Mouse (Mus musculus) right cerebral cortex, adult 18-20 months (tissue): ENCODE data around the gene Bnc1.

Experiments
- DNase-seq: peaks from one replicate; pipeline ENCODE4 v3.0.0; 2022; ENCODE audit warnings: mixed read lengths

Bnc1 gene

DNA sequence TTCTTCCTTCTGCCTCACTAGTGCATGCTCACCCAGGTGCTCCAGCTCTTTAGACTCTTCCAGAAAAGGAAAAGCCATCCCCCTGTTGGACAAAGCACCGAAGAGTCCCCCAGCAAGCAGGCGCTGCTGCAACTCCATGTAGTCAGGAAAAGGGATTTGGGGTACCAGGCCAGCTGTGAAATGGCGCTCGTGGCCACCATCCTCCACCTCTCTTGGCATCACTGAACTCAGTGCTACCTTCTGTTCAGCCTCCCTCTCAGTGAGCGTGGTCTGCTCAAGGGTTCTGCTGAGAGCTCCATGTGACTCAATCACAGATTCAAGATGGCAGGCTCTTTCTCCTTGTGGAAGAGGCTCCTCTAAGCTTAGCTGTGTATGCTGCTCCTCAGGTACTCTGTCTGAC lies 18.8 kb downstream of the Bnc1 start:
- DNase-seq = no peak

DNA sequence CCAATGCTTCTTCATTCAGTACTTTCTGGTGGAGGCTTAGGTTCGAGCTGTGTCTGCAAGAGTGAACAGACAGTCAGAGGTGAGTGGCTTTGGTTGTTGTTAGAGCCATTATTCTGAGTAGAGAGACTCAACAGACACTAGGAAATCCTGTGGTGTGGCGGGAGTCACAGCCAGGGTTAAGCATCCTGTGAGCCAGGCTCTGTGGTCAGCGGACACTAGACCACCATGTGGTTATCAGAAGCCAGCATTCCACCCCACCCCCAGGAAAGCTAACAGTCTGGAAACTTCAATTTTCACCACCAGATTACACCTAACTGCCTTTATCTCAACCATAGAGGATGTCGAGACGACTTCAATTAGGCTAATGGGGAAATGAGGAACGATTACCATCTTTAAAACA lies 23.1 kb downstream of the Bnc1 start:
- DNase-seq = no peak

GRCm38 (mm10) chr7:81968451-81968850 lies 23.6 kb downstream of the Bnc1 start:
- DNase-seq = no peak

DNA sequence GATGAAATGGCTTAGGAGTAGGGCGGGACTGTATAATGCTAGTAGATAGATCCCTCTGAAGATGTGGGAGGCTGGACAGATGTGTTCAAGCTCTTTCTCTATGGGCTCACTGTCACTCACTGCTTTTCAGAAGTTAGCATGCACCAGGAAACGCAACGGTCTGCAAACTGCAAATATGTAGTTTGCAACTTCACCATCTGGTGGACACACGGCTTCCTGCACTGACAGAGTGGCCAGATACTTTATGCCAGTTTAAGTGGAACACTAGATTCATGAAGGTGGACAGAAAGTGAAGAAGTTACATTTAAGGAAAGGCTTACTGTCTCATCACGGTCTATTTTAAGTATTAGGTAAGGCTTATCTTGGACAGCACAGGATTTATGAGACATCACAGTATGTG lies 25.9 kb downstream of the Bnc1 start:
- DNase-seq = no peak

GRCm38 (mm10) chr7:81959704-81960103 lies 32.4 kb downstream of the Bnc1 start:
- DNase-seq = peak; percentile 39

GRCm38 (mm10) chr7:81954208-81954846 lies 37.8 kb downstream of the Bnc1 start:
- peak; percentile 31 for DNase-seq

GRCm38 (mm10) chr7:81950499-81950898 lies 41.6 kb downstream of the Bnc1 start:
- DNase-seq = peak; percentile 61

- DNase-seq = no peak
These were observed 46.7 kb downstream of the Bnc1 start for GRCm38 (mm10) chr7:81945398-81945797.

- DNase-seq = no peak
These were observed 57.3 kb downstream of the Bnc1 start for GRCm38 (mm10) chr7:81934806-81935205.

GRCm38 (mm10) chr7:81934267-81934745 lies 57.8 kb downstream of the Bnc1 start, which contains the start of gene Hdgfl3:
Gene Hdgfl3 (minus strand): TSS chr7:81934473.
- peak; percentile 85 for DNase-seq

DNA sequence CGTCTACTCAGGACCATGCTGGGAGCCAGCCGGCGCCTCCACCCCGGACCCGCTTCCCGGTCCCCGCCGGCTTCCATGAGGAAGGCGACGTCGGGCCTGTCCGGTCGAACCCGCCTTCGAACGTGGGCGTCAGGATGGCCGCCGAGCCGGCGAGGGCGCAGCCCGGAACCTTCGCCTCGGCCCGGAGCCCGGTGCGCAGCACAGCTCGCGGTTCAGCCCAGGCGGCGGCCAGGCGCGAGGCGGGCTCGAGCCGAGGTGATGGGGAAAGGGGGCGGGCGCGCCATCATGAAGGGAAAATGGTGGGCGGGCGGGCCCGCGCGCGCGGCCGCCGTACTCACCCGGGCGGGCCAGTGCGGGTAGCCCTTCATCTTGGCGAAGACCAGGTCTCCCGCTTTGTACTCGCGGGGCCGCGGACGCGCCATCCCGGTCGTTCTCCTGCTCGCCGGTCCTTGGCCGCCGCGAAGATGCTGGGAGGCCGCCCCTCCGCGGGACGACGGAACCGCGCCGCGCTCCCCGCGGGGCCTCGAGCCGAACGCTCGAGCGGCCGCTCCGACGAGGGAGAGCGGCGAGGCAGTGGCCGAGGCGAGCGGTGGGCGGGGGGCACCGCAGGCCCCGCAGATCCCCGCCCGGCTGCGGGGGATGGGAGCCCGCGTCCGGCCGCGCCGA lies 58.4 kb downstream of the Bnc1 start:
- peak; percentile 73 for DNase-seq

DNA sequence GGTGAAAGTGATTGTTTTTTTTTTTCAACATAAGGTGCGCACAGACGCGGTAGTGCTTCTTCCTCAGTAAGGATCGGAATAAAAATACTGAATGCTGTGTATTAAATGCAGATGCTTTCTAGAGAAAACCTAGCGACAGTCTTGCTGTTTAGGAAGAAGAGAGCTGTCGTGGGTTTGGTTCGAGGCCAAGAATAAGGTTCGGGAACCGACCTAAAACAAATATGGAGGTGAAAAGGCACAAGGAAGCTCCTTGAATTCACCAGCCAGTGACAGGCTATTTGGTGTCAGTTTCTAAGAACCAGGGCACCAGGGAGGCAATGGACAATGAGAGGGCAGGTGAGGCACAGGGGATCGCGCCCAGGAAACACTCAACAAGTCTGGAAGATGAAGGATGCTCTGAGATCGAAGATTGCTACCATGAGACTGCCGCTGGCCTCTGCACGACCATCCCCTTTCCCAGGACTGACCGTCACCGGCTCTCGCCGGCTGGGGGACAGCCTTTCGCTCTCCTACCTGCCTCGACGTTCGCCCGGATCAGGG lies 59.0 kb downstream of the Bnc1 start:
- DNase-seq = no peak

DNA sequence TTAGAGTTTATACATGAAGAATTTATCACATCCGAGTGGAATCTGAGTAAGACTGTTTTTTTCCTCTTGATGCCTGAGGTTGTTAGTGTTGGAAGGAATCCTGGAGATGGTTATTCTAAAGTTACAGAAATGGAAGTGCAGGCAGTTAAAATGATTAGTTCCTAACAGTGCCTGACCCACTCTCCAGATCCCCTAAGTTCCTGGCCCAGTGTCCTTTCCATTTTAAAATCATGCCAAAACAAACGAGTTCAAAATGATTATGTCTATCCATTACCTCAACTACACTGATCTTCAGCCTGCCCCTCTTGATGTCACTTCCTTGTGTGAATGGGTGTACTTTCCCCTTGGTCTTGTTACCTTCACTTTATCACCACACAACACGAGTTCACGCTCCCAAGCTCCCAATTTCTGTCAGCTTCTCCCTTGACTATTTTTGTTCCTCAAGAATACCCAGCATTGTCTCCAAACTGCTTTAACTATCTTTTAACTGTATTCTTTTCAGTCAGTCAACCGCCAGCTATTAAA lies 59.5 kb downstream of the Bnc1 start:
- DNase-seq = no peak

DNA sequence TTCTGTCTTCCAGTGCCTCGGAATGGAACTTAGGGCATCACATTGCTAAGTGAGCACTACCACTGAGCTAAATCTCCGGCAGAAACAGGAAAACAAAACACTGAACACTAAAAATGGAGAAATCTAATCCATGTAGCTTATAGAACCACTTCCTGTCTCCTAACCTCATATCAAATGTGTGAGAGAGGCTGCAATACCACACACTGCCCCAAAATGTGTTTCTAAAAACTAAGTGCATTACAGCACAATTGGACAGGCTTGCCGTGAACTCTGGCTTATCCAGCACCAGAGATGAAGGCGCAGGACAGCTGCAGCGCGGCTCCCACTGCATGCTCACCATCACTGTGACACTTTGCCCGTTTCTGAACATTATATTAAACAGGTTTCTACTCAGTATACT lies 63.1 kb downstream of the Bnc1 start:
- DNase-seq = no peak

DNA sequence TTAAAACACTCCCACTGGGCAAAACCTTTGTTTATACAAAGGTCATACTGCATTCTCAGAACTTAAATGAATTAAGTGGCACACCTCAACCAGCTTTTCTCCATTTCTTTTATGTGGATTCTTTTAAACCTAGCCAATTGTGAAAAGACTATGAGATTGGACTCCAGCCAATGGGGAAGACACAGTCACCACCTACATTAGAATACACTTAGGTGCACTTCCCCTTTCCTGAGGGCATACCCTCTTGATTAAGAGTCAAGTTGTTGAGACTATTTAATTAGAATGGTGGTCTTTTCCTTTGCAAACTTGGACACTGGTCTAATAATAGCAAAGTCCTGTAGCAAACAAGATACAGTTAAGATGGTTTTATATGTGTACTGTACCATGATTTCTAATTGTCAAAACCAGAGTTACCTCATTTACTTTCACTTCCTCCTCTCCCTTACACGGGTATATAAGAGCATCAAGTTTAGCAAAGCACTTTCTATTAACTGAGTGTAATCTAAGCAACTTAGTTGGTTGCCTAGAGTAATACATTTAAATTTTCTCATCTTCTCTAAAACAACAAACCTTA lies 70.6 kb downstream of the Bnc1 start:
- DNase-seq = no peak

GRCm38 (mm10) chr7:81920314-81920713 lies 71.8 kb downstream of the Bnc1 start:
- no peak for DNase-seq

DNA sequence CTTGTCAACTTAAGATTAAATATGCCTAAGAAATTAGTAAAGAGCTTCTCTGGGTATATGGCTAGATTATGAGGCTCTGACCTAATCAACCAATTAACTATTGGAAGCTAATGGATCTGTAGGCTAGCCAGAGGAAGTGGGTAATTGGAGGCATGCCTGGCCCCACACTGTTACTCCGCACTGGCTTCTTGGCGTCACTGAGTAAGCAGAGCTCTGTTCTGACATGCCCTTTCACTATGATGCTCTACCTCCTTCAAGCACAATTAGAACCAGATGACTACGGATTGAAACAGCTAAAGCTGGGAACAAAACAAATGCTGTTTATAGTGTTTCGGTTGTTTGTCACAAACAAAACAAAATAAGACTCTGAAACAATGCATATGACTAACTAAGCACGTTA lies 73.8 kb downstream of the Bnc1 start:
- no peak for DNase-seq
